22 mouse cellular contexts compared by ENCODE assay signal in genomic region chr11:76858781-76859180, GRCm38 (mm10). TPM values are rescaled to one million over a fixed set of nuclear protein-coding genes. Genes with fewer than 3 reads are reported as not detected.
DNase-seq lines count a peak whose midpoint lies in the region; ATAC-seq and TF ChIP-seq lines count a peak whose summit lies in the region.
"Had no signal": no experiment of that assay in that cellular context is flagged by ENCODE, and none has a peak within 500 bp of the region (broad histone marks: within the 10 kb centered on the region; RNA-seq: fewer than 3 reads in every experiment).

No protein-coding gene starts in this region.

- no peak overlapping the region for H3K4me2 ChIP-seq in intestine, embryonic 16.5 days (ENCODE audit: low read depth, low read length)
- H3K4me2 ChIP-seq: forebrain, embryonic 15.5 days; midbrain, embryonic 13.5 days had no signal

- no peaks in the 10 kb centered on the region for H3K9me3 ChIP-seq in intestine, embryonic 16.5 days (ENCODE audit: control insufficient read depth, low read length)
- H3K9me3 ChIP-seq: forebrain, embryonic 15.5 days; midbrain, embryonic 13.5 days had no signal

- no peak for TF ChIP-seq POLR2A in heart, adult 2 months (IDR thresholded peaks at IDR 0.05; ENCODE audit: insufficient read depth, low read depth, low read length)
- TF ChIP-seq POLR2A in cerebellum, adult 2 months (IDR thresholded peaks at IDR 0.05; ENCODE audit: borderline replicate concordance, insufficient read depth, low read length) = no peak

- no peaks in the 10 kb centered on the region for H3K36me3 ChIP-seq in heart, adult 2 months (ENCODE audit: control insufficient read depth, insufficient read depth, low read length)
- H3K36me3 ChIP-seq in intestine, embryonic 16.5 days (ENCODE audit: control insufficient read depth, insufficient read depth, low read length) = no peaks in the 10 kb centered on the region
- H3K36me3 ChIP-seq: forebrain, embryonic 15.5 days; midbrain, embryonic 13.5 days had no signal

- H3K27ac ChIP-seq in heart, adult 2 months = peak overlapping the region; percentile 6; the same call in 1 of the 2 replicates
- H3K27ac ChIP-seq in cerebellum, adult 2 months (ENCODE audit: insufficient read depth, low read length) = no peak overlapping the region
- H3K27ac ChIP-seq in intestine, embryonic 16.5 days (ENCODE audit: low read length) = no peak overlapping the region
- H3K27ac ChIP-seq: forebrain, embryonic 15.5 days; hindbrain, postnatal 0 days; midbrain, embryonic 13.5 days had no signal

- no peak overlapping the region for H3K4me3 ChIP-seq in heart, adult 2 months
- no peak overlapping the region for H3K4me3 ChIP-seq in cerebellum, adult 2 months (replicated peaks; ENCODE audit: insufficient read depth, low read depth, low read length)
- no peak overlapping the region for H3K4me3 ChIP-seq in intestine, embryonic 16.5 days (ENCODE audit: low read length)
- H3K4me3 ChIP-seq: erythroblast, embryonic 14.5 days; forebrain, embryonic 15.5 days; midbrain, embryonic 13.5 days had no signal

- 47% methylated on average over 5 of the region's 5 CpGs for WGBS in heart, adult 2 months
- WGBS in cerebellum, adult 2 months = 86% methylated on average over 5 of the region's 5 CpGs
- WGBS in intestine, embryonic 16.5 days = 57% methylated on average over 5 of the region's 5 CpGs

- no peaks in the 10 kb centered on the region for H3K27me3 ChIP-seq in heart, adult 2 months (ENCODE audit: control insufficient read depth, insufficient read depth, low read length)
- H3K27me3 ChIP-seq in cerebellum, adult 2 months (ENCODE audit: control insufficient read depth, insufficient read depth, low read length) = no peaks in the 10 kb centered on the region
- H3K27me3 ChIP-seq in intestine, embryonic 16.5 days (replicated peaks; ENCODE audit: control insufficient read depth, insufficient read depth, low read length) = no peaks in the 10 kb centered on the region
- H3K27me3 ChIP-seq: forebrain, embryonic 15.5 days; midbrain, embryonic 13.5 days; Patski had no signal

- intact Hi-C loops in heart, adult 2 months (cut with DNase I) = no loop called here

- no peak for DNase-seq in heart, adult 2 months
- DNase-seq in heart, postnatal 4 days = no peak
- peak; percentile 65 for DNase-seq in 416B (ENCODE audit: low read depth)
- no peak for DNase-seq in cerebellum, adult 2 months
- DNase-seq in right cerebral cortex, postnatal 25 days = no peak
- DNase-seq: cerebellum, postnatal 14 days; kidney, adult 2 months; kidney, postnatal 14 days; right cerebral cortex, adult 18-20 months had no signal

- H3K4me1 ChIP-seq in heart, adult 2 months (ENCODE audit: control insufficient read depth, insufficient read depth, low read length) = peaks cover 8% of the 10 kb centered on the region
- peaks cover 18% of the 10 kb centered on the region for H3K4me1 ChIP-seq in cerebellum, adult 2 months (ENCODE audit: control insufficient read depth, insufficient read depth, low read length)
- H3K4me1 ChIP-seq in intestine, embryonic 16.5 days (ENCODE audit: control insufficient read depth, insufficient read depth, low read length) = peaks cover 10% of the 10 kb centered on the region

- H3K9ac ChIP-seq in heart, adult 2 months (ENCODE audit: low read depth, low read length) = no peak overlapping the region
- H3K9ac ChIP-seq in intestine, embryonic 16.5 days (ENCODE audit: low read depth, low read length) = no peak overlapping the region
- H3K9ac ChIP-seq: forebrain, embryonic 15.5 days; midbrain, embryonic 13.5 days had no signal

- no peak for TF ChIP-seq CTCF in heart, adult 2 months (IDR thresholded peaks at IDR 0.05)
- TF ChIP-seq CTCF in cerebellum, adult 2 months (IDR thresholded peaks at IDR 0.05; ENCODE audit: borderline replicate concordance, insufficient read depth, low read depth, low read length) = no peak

- no peaks in the 10 kb centered on the region for H3K79me2 ChIP-seq in heart, adult 2 months (replicated peaks; ENCODE audit: control insufficient read depth, insufficient read depth, low read length)

- TF ChIP-seq EP300 in heart, adult 2 months (IDR thresholded peaks at IDR 0.05; ENCODE audit: insufficient read depth, low read depth, low read length) = no peak

- peak; percentile 40; the same call in 1 of the 2 replicates for ATAC-seq in granulocyte monocyte progenitor cell, adult 5-6 weeks (replicated peaks; ENCODE audit: poor library complexity, severe bottlenecking)
- 0 out of 2 replicates have a peak, but pooled peaks have one; percentile 31 for ATAC-seq in megakaryocyte progenitor cell, adult 5-6 weeks (replicated peaks; ENCODE audit: poor library complexity)
- no peak for ATAC-seq in intestine, embryonic 16.5 days
- ATAC-seq: forebrain, embryonic 15.5 days; hindbrain, postnatal 0 days; midbrain, embryonic 13.5 days; Patski had no signal

RNA-seq across cellular contexts. Expression of gene Cpd, which starts 12.0 kb away (rescaled TPM):
- 10 to 100 TPM; 34.8 to 39.7 TPM for total RNA-seq in heart, adult 2 months (2021)
- 16.8 and 34.5 TPM in 2 replicates for polyA plus RNA-seq in heart, adult 2 months (2012; rRNA removed)
- 10 to 100 TPM; 66.0 to 66.4 TPM for total RNA-seq in heart, postnatal 4 days (2021)
- total RNA-seq in granulocyte monocyte progenitor cell, adult 5-6 weeks (2014; fragmentation: Nextera tagmentation) = 13.1 and 13.5 TPM in 2 replicates
- 21.1 and 22.2 TPM in 2 replicates for total RNA-seq in granulocyte monocyte progenitor cell, adult 5-6 weeks (2017)
- 28.3 and 29.5 TPM in 2 replicates for total RNA-seq in megakaryocyte progenitor cell, adult 5-6 weeks (2015)
- total RNA-seq in megakaryocyte progenitor cell, adult 5-6 weeks (2017) = 18.8 and 18.9 TPM in 2 replicates
- polyA plus RNA-seq in cerebellum, adult 2 months (2012; rRNA removed) = 28.5 and 31.8 TPM in 2 replicates
- polyA plus RNA-seq in intestine, embryonic 16.5 days (2015; fragmentation: Nextera tagmentation; extraction: Ambion mirVana) = 4.7 and 5.4 TPM in 2 replicates

RNA-seq across cellular contexts. Expression of gene Tmigd1, which starts 43.2 kb away (rescaled TPM):
- total RNA-seq in heart, adult 2 months (2021) = under 1 TPM; 0.47 to 0.57 TPM
- polyA plus RNA-seq in heart, adult 2 months (2012; rRNA removed) = 0.16 and 0.20 TPM in 2 replicates
- under 1 TPM in 1 of 2 experiments, not detected in 1; 0.59 TPM for total RNA-seq in heart, postnatal 4 days (2021)
- total RNA-seq in granulocyte monocyte progenitor cell, adult 5-6 weeks (2014; fragmentation: Nextera tagmentation) = not detected in 2 replicates
- total RNA-seq in granulocyte monocyte progenitor cell, adult 5-6 weeks (2017) = not detected in 2 replicates
- total RNA-seq in megakaryocyte progenitor cell, adult 5-6 weeks (2015) = not detected in 2 replicates
- total RNA-seq in megakaryocyte progenitor cell, adult 5-6 weeks (2017) = not detected in 2 replicates
- 0.33 TPM in 1 of 2 replicates, not detected in the other for polyA plus RNA-seq in cerebellum, adult 2 months (2012; rRNA removed)
- polyA plus RNA-seq in intestine, embryonic 16.5 days (2015; fragmentation: Nextera tagmentation; extraction: Ambion mirVana) = 2.7 and 6.9 TPM in 2 replicates
- total RNA-seq: layer of hippocampus, postnatal 10 days; left cerebral cortex, postnatal 14 days had no signal
- polyA plus RNA-seq: C2C12; erythroblast, embryonic 14.5 days; forebrain, embryonic 15.5 days; hindbrain, postnatal 0 days; liver, embryonic 16.5 days; midbrain, embryonic 13.5 days; stomach, embryonic 14.5 days had no signal
